Mouse (Mus musculus): ENCODE results near the gene Ano10. TPM values are rescaled to one million over a fixed set of nuclear protein-coding genes. Genes with fewer than 3 reads are reported as not detected.

The Ano10 gene
- polyA plus RNA-seq, 1 experiment, result 31.3 TPM

GRCm38 (mm10) chr9:122135885-122136170 lies 158.4 kb downstream of the Ano10 start:
- no peak for DNase-seq
- TF ChIP-seq CTCF (IDR thresholded peaks at IDR 0.05; ENCODE audit: borderline replicate concordance, insufficient read depth, low read depth, low read length) (no peak), POLR2A (IDR thresholded peaks at IDR 0.05; ENCODE audit: borderline replicate concordance, insufficient read depth, low read length) (no peak)
- Histone ChIP-seq H3K27ac (ENCODE audit: insufficient read depth, low read length) (no peak overlapping the region), H3K27me3 (ENCODE audit: control insufficient read depth, insufficient read depth, low read length) (no peaks in the 10 kb centered on the region), H3K4me1 (ENCODE audit: control insufficient read depth, insufficient read depth, low read length) (peaks cover 44% of the 10 kb centered on the region), H3K4me3 (replicated peaks; ENCODE audit: insufficient read depth, low read depth, low read length) (no peak overlapping the region)
- WGBS, result 12% methylated on average over 2 of the region's 2 CpGs

GRCm38 (mm10) chr9:122135095-122135884 lies 158.9 kb downstream of the Ano10 start:
- peak in 1 of 2 experiments; percentile 25 for DNase-seq
- H3K27me3 ChIP-seq (ENCODE audit: control insufficient read depth, insufficient read depth, low read length), result no peaks in the 10 kb centered on the region
- H3K4me1 ChIP-seq (ENCODE audit: control insufficient read depth, insufficient read depth, low read length), result peaks cover 45% of the 10 kb centered on the region
- no peak for TF ChIP-seq POLR2A (IDR thresholded peaks at IDR 0.05; ENCODE audit: borderline replicate concordance, insufficient read depth, low read length)
- no peak for TF ChIP-seq CTCF (IDR thresholded peaks at IDR 0.05; ENCODE audit: borderline replicate concordance, insufficient read depth, low read depth, low read length)
- no peak overlapping the region for H3K4me3 ChIP-seq (replicated peaks; ENCODE audit: insufficient read depth, low read depth, low read length)
- no peak overlapping the region for H3K27ac ChIP-seq (ENCODE audit: insufficient read depth, low read length)
- WGBS, result 4% methylated on average over 1 of the region's 1 CpGs

GRCm38 (mm10) chr9:122132145-122132544 lies 162.1 kb downstream of the Ano10 start:
- TF ChIP-seq CTCF (IDR thresholded peaks at IDR 0.05; ENCODE audit: borderline replicate concordance, insufficient read depth, low read depth, low read length), result no peak
- no peak for TF ChIP-seq POLR2A (IDR thresholded peaks at IDR 0.05; ENCODE audit: borderline replicate concordance, insufficient read depth, low read length)
- DNase-seq, result peak in 1 of 2 experiments; percentile 12
- Histone ChIP-seq H3K27me3 (ENCODE audit: control insufficient read depth, insufficient read depth, low read length) (no peaks in the 10 kb centered on the region), H3K27ac (ENCODE audit: insufficient read depth, low read length) (no peak overlapping the region), H3K4me3 (replicated peaks; ENCODE audit: insufficient read depth, low read depth, low read length) (no peak overlapping the region), H3K4me1 (ENCODE audit: control insufficient read depth, insufficient read depth, low read length) (peaks cover 41% of the 10 kb centered on the region)
- 49% methylated on average over 7 of the region's 7 CpGs for WGBS

GRCm38 (mm10) chr9:122130666-122131065 lies 163.6 kb downstream of the Ano10 start:
- DNase-seq, result peak in 1 of 2 experiments; percentile 38
- WGBS, result 2% methylated on average over 3 of the region's 3 CpGs
- peaks cover 46% of the 10 kb centered on the region for H3K4me1 ChIP-seq (ENCODE audit: control insufficient read depth, insufficient read depth, low read length)
- no peak for TF ChIP-seq POLR2A (IDR thresholded peaks at IDR 0.05; ENCODE audit: borderline replicate concordance, insufficient read depth, low read length)
- no peak for TF ChIP-seq CTCF (IDR thresholded peaks at IDR 0.05; ENCODE audit: borderline replicate concordance, insufficient read depth, low read depth, low read length)
- H3K27ac ChIP-seq (ENCODE audit: insufficient read depth, low read length), result no peak overlapping the region
- H3K4me3 ChIP-seq (replicated peaks; ENCODE audit: insufficient read depth, low read depth, low read length), result no peak overlapping the region
- no peaks in the 10 kb centered on the region for H3K27me3 ChIP-seq (ENCODE audit: control insufficient read depth, insufficient read depth, low read length)

GRCm38 (mm10) chr9:122128686-122129085 lies 165.5 kb downstream of the Ano10 start:
- peaks cover 34% of the 10 kb centered on the region for H3K4me1 ChIP-seq (ENCODE audit: control insufficient read depth, insufficient read depth, low read length)
- no peak overlapping the region for H3K27ac ChIP-seq (ENCODE audit: insufficient read depth, low read length)
- peak in 1 of 2 experiments; percentile 19 for DNase-seq
- H3K4me3 ChIP-seq (replicated peaks; ENCODE audit: insufficient read depth, low read depth, low read length), result peak overlapping the region; percentile 15
- TF ChIP-seq POLR2A (IDR thresholded peaks at IDR 0.05; ENCODE audit: borderline replicate concordance, insufficient read depth, low read length) (no peak), CTCF (IDR thresholded peaks at IDR 0.05; ENCODE audit: borderline replicate concordance, insufficient read depth, low read depth, low read length) (no peak)
- 25% methylated on average over 5 of the region's 5 CpGs for WGBS
- H3K27me3 ChIP-seq (ENCODE audit: control insufficient read depth, insufficient read depth, low read length), result no peaks in the 10 kb centered on the region

- 8% methylated on average over 3 of the region's 3 CpGs for WGBS
- TF ChIP-seq CTCF (IDR thresholded peaks at IDR 0.05; ENCODE audit: borderline replicate concordance, insufficient read depth, low read depth, low read length) (no peak), POLR2A (IDR thresholded peaks at IDR 0.05; ENCODE audit: borderline replicate concordance, insufficient read depth, low read length) (no peak)
- Histone ChIP-seq H3K27me3 (ENCODE audit: control insufficient read depth, insufficient read depth, low read length) (no peaks in the 10 kb centered on the region), H3K4me3 (replicated peaks; ENCODE audit: insufficient read depth, low read depth, low read length) (peak overlapping the region; percentile 18), H3K4me1 (ENCODE audit: control insufficient read depth, insufficient read depth, low read length) (peaks cover 40% of the 10 kb centered on the region), H3K27ac (ENCODE audit: insufficient read depth, low read length) (no peak overlapping the region; the same call in 1 of the 2 replicates)
- DNase-seq, result peak; percentile 29 to 45
Observed at GRCm38 (mm10) chr9:122127271-122127785, 166.9 kb downstream of the Ano10 start.

- Histone ChIP-seq H3K27ac (ENCODE audit: insufficient read depth, low read length) (no peak overlapping the region), H3K4me3 (replicated peaks; ENCODE audit: insufficient read depth, low read depth, low read length) (no peak overlapping the region), H3K4me1 (ENCODE audit: control insufficient read depth, insufficient read depth, low read length) (peaks cover 41% of the 10 kb centered on the region), H3K27me3 (ENCODE audit: control insufficient read depth, insufficient read depth, low read length) (no peaks in the 10 kb centered on the region)
- TF ChIP-seq CTCF (IDR thresholded peaks at IDR 0.05; ENCODE audit: borderline replicate concordance, insufficient read depth, low read depth, low read length) (no peak), POLR2A (IDR thresholded peaks at IDR 0.05; ENCODE audit: borderline replicate concordance, insufficient read depth, low read length) (no peak)
- WGBS, result 37% methylated on average over 8 of the region's 8 CpGs
- no peak for DNase-seq
Observed at GRCm38 (mm10) chr9:122126790-122127189, 167.4 kb downstream of the Ano10 start.

Other genes with a start within 250 kb of the Ano10 start
- gene Snrk, start 177.2 kb downstream of the Ano10 start, polyA plus RNA-seq (2012; rRNA removed), result 323 and 380 TPM in 2 replicates
- 23.8 and 24.1 TPM in 2 replicates for gene Abhd5, start 57.2 kb upstream of the Ano10 start, polyA plus RNA-seq (2012; rRNA removed)

Measured in cerebellum, adult 2 months (tissue).